Mouse (Mus musculus) hindlimb bud, embryonic 11.5 days (tissue): ENCODE data around the gene Arx.

Source experiments
- DNase-seq: peaks from one replicate; pipeline ENCODE4 v3.0.0-alpha.2; 2012; ENCODE audit warnings: low read depth, low spot score; ENCODE audit errors: extremely low spot score

The Arx gene

GRCm38 (mm10) chrX:93321336-93321735 is 35.1 kb downstream of the Arx start:
- DNase-seq: no peak
